Mouse (Mus musculus) thymus, adult 18-20 months (tissue): Measurements from ENCODE around the gene Tro.

ENCODE experiments used
- DNase-seq, 2 experiments: peaks; one replicate each; pipeline ENCODE4 v3.0.0; 2022; ENCODE audit warnings: mixed read lengths in 2 of 2

The Tro gene

GRCm38 (mm10) chrX:150656908-150657796 lies at the start of gene Tro:
Gene Tro (minus strand): TSS chrX:150657583.
- no peak for DNase-seq

- no peak for DNase-seq
These were observed 20.1 kb upstream of the Tro start for GRCm38 (mm10) chrX:150677505-150677904.

DNA sequence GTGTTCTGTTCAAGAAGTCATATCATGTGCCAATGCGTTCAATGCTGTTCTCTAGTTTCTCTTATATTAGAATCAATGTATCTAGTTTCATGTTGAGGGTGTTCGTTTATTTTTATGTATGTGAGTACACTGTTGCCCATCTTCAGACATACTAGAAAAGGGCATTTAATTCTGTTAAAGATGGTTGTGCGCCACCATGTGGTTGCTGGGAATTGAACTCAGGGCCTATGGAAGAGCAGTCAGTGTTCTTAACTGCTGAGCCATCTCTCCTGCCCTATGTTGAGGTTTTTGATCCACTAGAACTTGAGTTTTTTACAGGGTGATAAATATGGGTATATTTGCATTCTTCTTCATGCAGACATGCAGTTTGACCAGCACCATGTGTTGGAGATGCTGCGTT lies 5.4 kb upstream of the Tro start:
- DNase-seq: no peak

DNA sequence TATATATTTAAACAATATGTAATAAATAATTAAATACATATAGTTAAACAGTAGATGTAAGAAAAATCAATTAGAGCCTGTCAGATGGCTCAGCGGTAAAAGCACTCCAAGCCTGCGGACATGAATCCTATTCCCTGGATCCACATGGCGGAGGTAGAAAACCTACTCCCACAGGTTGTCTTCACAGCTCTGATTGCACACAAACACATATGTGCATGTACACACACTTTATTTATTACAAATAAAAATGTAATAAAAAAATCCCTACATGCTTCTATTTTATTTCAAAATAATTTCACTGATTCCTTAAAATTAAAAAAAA lies 375 bp upstream of the Tro start:
- no peak for DNase-seq

- no peak for DNase-seq
These were observed 1.1 kb downstream of the Tro start for GRCm38 (mm10) chrX:150656122-150656907.

DNA sequence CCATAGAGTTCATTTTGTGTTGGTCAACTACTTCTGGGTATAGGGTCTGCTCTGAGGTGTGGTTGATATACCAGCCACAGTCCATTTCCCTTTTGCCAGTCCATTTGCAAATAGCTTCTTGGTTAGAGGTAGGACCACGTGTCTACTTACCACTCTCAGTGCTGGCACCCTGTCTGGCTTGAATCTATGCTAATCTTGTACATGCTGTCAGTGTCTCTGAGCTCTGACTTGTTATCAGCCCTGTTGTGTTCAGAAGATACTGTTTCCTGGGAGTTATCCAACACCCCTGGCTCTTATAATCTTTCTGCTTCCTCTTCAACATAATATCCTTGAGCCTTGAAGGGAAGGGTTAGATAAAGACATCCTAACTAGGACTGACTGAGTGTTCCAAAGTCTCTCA lies 21.0 kb downstream of the Tro start:
- DNase-seq: no peak

- no peak for DNase-seq
These were observed 58.5 kb downstream of the Tro start for GRCm38 (mm10) chrX:150598882-150599281.
